Mouse (Mus musculus): ENCODE measurements around the gene Bcl2a1c. TPM values are rescaled to one million over a fixed set of nuclear protein-coding genes. Genes with fewer than 3 reads are reported as not detected.
A peak's percentile ranks its signal among the peaks of the same experiment; 100 is the strongest.
"Not testable (repeated sequence)": the region's sequence is repeated elsewhere in the genome, so short reads cannot be mapped to it uniquely, and the experiment has no call there.

The Bcl2a1c gene
- total RNA-seq (2014; fragmentation: Nextera tagmentation) (not detected in 2 replicates), total RNA-seq (2017) (not detected in 2 replicates), polyA plus RNA-seq (2012) (not detected in 2 replicates)

DNA sequence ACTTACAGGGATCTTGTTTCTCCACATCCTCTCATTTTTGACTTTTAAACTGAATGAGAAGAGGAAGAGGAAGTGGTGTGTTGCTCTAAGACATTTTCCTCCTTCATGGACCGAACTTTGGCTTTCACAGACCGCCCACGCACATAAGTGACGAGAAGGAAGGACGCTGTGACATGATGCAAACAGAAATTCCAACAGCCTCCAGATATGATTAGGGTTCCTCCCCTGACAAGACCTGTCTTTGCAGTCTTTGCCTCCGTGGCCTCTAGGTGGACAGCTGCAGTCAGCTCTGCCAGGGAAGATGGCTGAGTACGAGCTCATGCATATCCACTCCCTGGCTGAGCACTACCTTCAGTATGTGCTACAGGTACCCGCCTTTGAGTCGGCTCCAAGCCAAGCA is at the start of gene Bcl2a1c:
TSS of gene Bcl2a1c (plus strand) at position 281 of the 400 bp plus-strand sequence.
- not testable (repeated sequence) for H3K27me3 ChIP-seq (ENCODE audit: insufficient read depth, low read length); DNase-seq (ENCODE audit: low spot score); H3K4me1 ChIP-seq (ENCODE audit: insufficient read depth, low read depth, low read length); H3K4me3 ChIP-seq (ENCODE audit: low read depth, low read length); H3K36me3 ChIP-seq (replicated peaks); ATAC-seq (ENCODE audit: extremely low read depth, insufficient number of reproducible peaks, low FRiP score, poor library complexity, severe bottlenecking); H3K9me3 ChIP-seq (replicated peaks)

DNA sequence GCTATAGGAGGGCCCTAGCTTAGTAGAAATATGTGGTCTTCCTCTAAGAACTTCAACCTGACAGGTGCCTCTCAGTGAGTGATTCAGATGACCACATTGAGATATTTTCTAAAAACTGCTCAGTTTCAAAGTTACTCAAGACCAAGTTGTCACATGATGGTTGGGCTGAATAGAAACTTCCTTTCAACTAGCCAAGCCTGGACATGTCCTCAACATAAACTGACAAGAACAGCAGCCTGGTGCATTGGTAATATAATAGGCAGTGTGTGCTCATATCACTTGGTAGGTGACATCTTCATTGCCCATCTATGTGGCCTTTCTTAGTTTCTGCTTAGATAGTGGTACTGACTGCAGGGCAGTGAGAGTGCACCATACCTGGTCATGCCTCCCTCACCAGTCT is 24.0 kb upstream of the Bcl2a1c start:
- H3K36me3 ChIP-seq (replicated peaks); H3K4me3 ChIP-seq (ENCODE audit: low read depth, low read length); H3K4me1 ChIP-seq (ENCODE audit: insufficient read depth, low read depth, low read length); H3K27me3 ChIP-seq (ENCODE audit: insufficient read depth, low read length); H3K9me3 ChIP-seq (replicated peaks); ATAC-seq (ENCODE audit: extremely low read depth, insufficient number of reproducible peaks, low FRiP score, poor library complexity, severe bottlenecking); DNase-seq (ENCODE audit: low spot score): not testable (repeated sequence)

DNA sequence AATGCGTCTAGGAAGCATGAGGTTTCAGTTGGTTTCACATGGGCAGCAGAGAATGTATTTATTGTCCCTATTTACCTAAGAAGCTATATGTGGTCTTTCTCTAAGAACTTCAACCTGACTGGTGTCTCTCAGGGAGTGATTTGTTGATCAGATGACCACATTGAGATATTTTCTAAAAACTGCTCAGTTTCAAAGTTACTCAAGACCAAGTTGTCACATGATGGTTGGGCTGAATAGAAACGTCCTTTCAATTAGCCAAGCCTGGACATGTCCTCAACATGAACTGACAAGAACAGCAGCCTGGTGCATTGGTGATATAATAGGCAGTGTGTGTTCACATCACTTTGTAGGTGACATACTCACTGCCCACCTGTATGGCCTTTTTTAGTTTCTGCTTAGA is 18.2 kb upstream of the Bcl2a1c start:
- ATAC-seq (ENCODE audit: extremely low read depth, insufficient number of reproducible peaks, low FRiP score, poor library complexity, severe bottlenecking); H3K4me3 ChIP-seq (ENCODE audit: low read depth, low read length); H3K27me3 ChIP-seq (ENCODE audit: insufficient read depth, low read length); H3K9me3 ChIP-seq (replicated peaks); H3K4me1 ChIP-seq (ENCODE audit: insufficient read depth, low read depth, low read length); DNase-seq (ENCODE audit: low spot score); H3K36me3 ChIP-seq (replicated peaks): not testable (repeated sequence)

GRCm38 (mm10) chr9:114318021-114318420 is 11.9 kb upstream of the Bcl2a1c start:
- ATAC-seq (ENCODE audit: extremely low read depth, insufficient number of reproducible peaks, low FRiP score, poor library complexity, severe bottlenecking), result peak; percentile 66; the same call in 1 of the 2 replicates

DNA sequence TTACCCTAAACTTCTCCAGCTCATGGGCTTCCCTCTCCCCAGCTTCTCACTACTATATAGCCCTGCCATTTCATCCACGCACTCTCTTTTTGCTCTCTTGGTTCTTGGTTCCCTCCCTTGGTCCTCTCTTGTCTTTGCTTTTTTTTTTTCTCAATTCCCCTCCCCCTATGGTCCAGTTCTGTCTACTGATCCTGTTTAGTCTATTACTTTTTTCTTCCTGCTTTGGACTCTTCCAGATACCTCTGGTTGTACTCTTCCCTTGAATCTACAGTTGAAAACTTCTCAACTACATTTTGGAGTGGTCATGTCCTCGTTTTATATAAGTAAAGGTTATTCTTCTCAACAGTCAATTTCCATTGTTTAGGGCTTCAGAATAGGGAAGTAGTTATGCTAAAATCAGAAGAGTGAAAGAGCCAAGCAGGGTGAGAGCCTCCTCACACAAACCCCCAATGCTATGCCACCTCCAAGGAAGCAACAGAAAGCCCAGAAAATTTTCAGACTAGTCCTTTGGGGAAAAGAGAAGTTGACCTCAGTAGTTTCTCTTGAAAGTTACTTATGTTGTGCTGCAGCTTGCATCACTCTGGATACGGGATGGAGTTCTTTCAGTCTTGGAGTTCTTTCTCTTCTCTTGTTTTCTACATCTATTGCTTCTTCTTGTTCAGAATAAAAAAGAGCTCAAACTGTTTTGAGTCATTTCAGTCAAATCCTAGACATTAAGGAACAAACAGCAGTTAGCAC is 3.8 kb upstream of the Bcl2a1c start:
- no peaks in the 10 kb centered on the region for H3K36me3 ChIP-seq (replicated peaks)
- H3K27me3 ChIP-seq (ENCODE audit: insufficient read depth, low read length), result no peaks in the 10 kb centered on the region
- no peaks in the 10 kb centered on the region for H3K4me1 ChIP-seq (ENCODE audit: insufficient read depth, low read depth, low read length)
- DNase-seq (ENCODE audit: low spot score), result no peak
- no peak for ATAC-seq (ENCODE audit: extremely low read depth, insufficient number of reproducible peaks, low FRiP score, poor library complexity, severe bottlenecking)
- H3K4me3 ChIP-seq (ENCODE audit: low read depth, low read length), result no peak overlapping the region
- TF ChIP-seq GATA1 (IDR thresholded peaks at IDR 0.05; ENCODE audit: borderline replicate concordance, low read length), result no peak
- no peak for TF ChIP-seq GATA2 (IDR thresholded peaks at IDR 0.05; ENCODE audit: borderline replicate concordance, low read depth, low read length)
- no peak for TF ChIP-seq CTCF (IDR thresholded peaks at IDR 0.05; ENCODE audit: low read depth, low read length)
- no peak for TF ChIP-seq POLR2AphosphoS5 (IDR thresholded peaks at IDR 0.05; ENCODE audit: insufficient replicate concordance, low read depth, low read length)
- no peak for TF ChIP-seq TAL1 (conservative IDR thresholded peaks at IDR 0.05; ENCODE audit: low read depth, low read length)
- no peaks in the 10 kb centered on the region for H3K9me3 ChIP-seq (replicated peaks)

More at GRCm38 (mm10) chr9:114318021-114318420, 11.9 kb upstream of the Bcl2a1c start:
- TF ChIP-seq CTCF (IDR thresholded peaks at IDR 0.05; ENCODE audit: low read depth, low read length) (peak; percentile 46; the same call in 1 of the 2 replicates), GATA2 (IDR thresholded peaks at IDR 0.05; ENCODE audit: borderline replicate concordance, low read depth, low read length) (no peak), TAL1 (conservative IDR thresholded peaks at IDR 0.05; ENCODE audit: low read depth, low read length) (no peak)
- Histone ChIP-seq H3K9me3 (replicated peaks) (no peaks in the 10 kb centered on the region), H3K27me3 (ENCODE audit: insufficient read depth, low read length) (peaks cover 2% of the 10 kb centered on the region; the same call in 1 of the 2 replicates), H3K4me1 (ENCODE audit: insufficient read depth, low read depth, low read length) (no peaks in the 10 kb centered on the region), H3K36me3 (replicated peaks) (no peaks in the 10 kb centered on the region), H3K4me3 (ENCODE audit: low read depth, low read length) (no peak overlapping the region)
- DNase-seq (ENCODE audit: low spot score), result no peak

DNA sequence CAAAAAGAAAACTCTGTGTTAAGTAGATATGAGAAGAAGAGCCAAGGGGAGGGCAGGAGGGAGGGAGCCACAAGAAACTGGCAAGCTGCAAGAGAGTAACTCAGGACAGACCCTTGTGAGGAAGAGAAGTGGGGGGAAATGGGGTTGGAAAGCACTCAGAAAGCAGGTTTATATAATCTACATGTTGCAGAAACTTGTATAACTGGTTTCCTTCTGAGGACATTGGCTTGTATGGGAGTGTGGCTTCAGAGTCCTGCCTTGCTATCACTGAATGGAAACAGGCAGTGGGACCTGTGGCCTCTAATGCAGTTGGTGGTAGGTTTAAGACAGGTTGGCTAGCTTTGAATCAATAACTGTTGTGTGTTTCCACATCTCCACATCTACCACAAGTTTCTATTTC is 1.6 kb upstream of the Bcl2a1c start:
- not testable (repeated sequence) for H3K9me3 ChIP-seq (replicated peaks); H3K36me3 ChIP-seq (replicated peaks); H3K4me3 ChIP-seq (ENCODE audit: low read depth, low read length); DNase-seq (ENCODE audit: low spot score); H3K27me3 ChIP-seq (ENCODE audit: insufficient read depth, low read length); H3K4me1 ChIP-seq (ENCODE audit: insufficient read depth, low read depth, low read length); ATAC-seq (ENCODE audit: extremely low read depth, insufficient number of reproducible peaks, low FRiP score, poor library complexity, severe bottlenecking)

DNA sequence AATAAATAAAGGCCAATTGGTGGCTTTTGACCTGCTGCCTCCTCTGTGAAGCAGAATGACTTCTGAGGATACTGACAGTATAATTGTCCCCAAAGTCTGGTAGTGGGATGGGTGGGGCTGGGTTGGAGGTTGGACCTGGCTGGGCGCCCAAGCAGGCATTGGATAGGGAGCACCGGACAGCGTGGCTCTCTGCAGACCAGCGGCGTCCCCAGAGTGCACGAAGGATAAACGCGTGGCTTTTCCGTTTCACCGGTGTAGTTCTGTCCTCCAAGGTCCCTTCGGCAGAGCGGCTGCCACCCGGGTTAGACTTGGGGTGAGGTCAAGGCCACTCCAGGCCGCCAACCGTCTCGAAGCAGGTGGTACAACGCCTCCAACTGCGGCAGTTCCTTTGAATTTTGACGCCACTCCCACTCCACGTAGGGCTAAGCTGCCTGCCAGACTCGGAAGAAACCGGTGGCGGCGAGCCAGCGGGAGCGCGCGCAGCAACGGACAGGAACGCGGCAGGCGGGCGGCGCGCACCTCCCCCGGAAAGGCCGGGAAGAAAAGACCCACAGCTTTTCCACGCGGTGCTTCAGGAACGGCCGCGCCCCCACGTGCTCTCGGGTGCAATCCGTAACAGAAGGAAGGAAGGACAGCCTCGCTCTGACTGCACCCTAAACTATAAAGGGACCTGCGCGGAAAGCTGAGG is 38.0 kb downstream of the Bcl2a1c start:
- H3K27me3 ChIP-seq (ENCODE audit: insufficient read depth, low read length), result no peaks in the 10 kb centered on the region; the same call in 1 of the 2 replicates
- no peaks in the 10 kb centered on the region for H3K9me3 ChIP-seq (replicated peaks)
- no peak for TF ChIP-seq GATA1 (IDR thresholded peaks at IDR 0.05; ENCODE audit: borderline replicate concordance, low read length)
- TF ChIP-seq TAL1 (conservative IDR thresholded peaks at IDR 0.05; ENCODE audit: low read depth, low read length), result no peak
- no peak for TF ChIP-seq CTCF (IDR thresholded peaks at IDR 0.05; ENCODE audit: low read depth, low read length)
- TF ChIP-seq POLR2AphosphoS5 (IDR thresholded peaks at IDR 0.05; ENCODE audit: insufficient replicate concordance, low read depth, low read length), result no peak
- no peak for TF ChIP-seq GATA2 (IDR thresholded peaks at IDR 0.05; ENCODE audit: borderline replicate concordance, low read depth, low read length)
- ATAC-seq (ENCODE audit: extremely low read depth, insufficient number of reproducible peaks, low FRiP score, poor library complexity, severe bottlenecking) (no peak), DNase-seq (ENCODE audit: low spot score) (no peak)
- H3K36me3 ChIP-seq (replicated peaks), result no peaks in the 10 kb centered on the region
- no peak overlapping the region for H3K4me3 ChIP-seq (ENCODE audit: low read depth, low read length)
- H3K4me1 ChIP-seq (ENCODE audit: insufficient read depth, low read depth, low read length), result no peaks in the 10 kb centered on the region

Measured in G1E (cell line).